Mouse (Mus musculus) hindbrain, embryonic 14.5 days (tissue): ENCODE data around the gene Gucy2e. TPM values are rescaled to one million over a fixed set of nuclear protein-coding genes. Genes with fewer than 3 reads are reported as not detected.

Experiments
- ATAC-seq: fragments of 200-750 bp; cut with Nextera tagmentation; 2 replicates; pipeline ENCODE4 v1.8.0; 2017; ENCODE audit warnings: moderate number of reproducible peaks, mild to moderate bottlenecking, moderate TSS enrichment, moderate library complexity; ENCODE audit not compliant: low FRiP score
- DNase-seq: peaks from one replicate; pipeline ENCODE4 v3.0.0-alpha.2; 2015; ENCODE audit warnings: low spot score
- H3K27ac ChIP-seq: fragments of 300-500 bp; sonication (generic); 2 replicates; pipeline ENCODE4 v1.5.1; 2014; ENCODE audit warnings: mild to moderate bottlenecking, moderate library complexity
- H3K27me3 ChIP-seq: fragments of 300-500 bp; sonication (generic); 2 replicates; pipeline ENCODE4 v1.6.1; 2014; ENCODE audit warnings: mild to moderate bottlenecking, low read length, mixed read lengths; ENCODE audit not compliant: control insufficient read depth, insufficient read depth
- H3K36me3 ChIP-seq: fragments of 300-500 bp; sonication (generic); replicated peaks from 2 replicates; pipeline ENCODE4 v1.6.1; 2014; ENCODE audit not compliant: control insufficient read depth, insufficient read depth
- H3K4me1 ChIP-seq: fragments of 300-500 bp; sonication (generic); replicated peaks from 2 replicates; pipeline ENCODE4 v1.6.1; 2014; ENCODE audit warnings: antibody characterized with exemption, low read length, mixed read lengths; ENCODE audit not compliant: control insufficient read depth, insufficient read depth
- H3K4me2 ChIP-seq: fragments of 300-500 bp; sonication (generic); replicated peaks from 2 replicates; pipeline ENCODE4 v1.6.1; 2014; ENCODE audit warnings: mild to moderate bottlenecking, moderate library complexity
- H3K4me3 ChIP-seq: fragments of 300-500 bp; sonication (generic); replicated peaks from 2 replicates; pipeline ENCODE4 v1.5.1; 2014; ENCODE audit warnings: mild to moderate bottlenecking, low read length
- H3K9ac ChIP-seq: fragments of 300-500 bp; sonication (generic); 2 replicates; pipeline ENCODE4 v1.6.1; 2014
- H3K9me3 ChIP-seq: fragments of 300-500 bp; sonication (generic); 2 replicates; pipeline ENCODE4 v1.6.1; 2016; ENCODE audit warnings: low read length; ENCODE audit not compliant: control insufficient read depth
- WGBS: fragments of 180-500 bp; shearing (Covaris S2); extraction: QIAGEN DNeasy Blood & Tissue Kit; methylation state at CpG from one replicate; pipeline ENCODE4 v1.1.7; 2014; 5-methylcytosine and 5-hydroxymethylcytosine counted together
- polyA plus RNA-seq: library from polyadenylated mRNA; unstranded; fragments of >200 nt; fragmentation: Nextera tagmentation; extraction: Ambion mirVana; gene quantifications from 2 replicates; pipeline ENCODE4 v1.2.1, GENCODE M21; 2014

Gene Gucy2e
- polyA plus RNA-seq, 1 experiment from 2014 or later = 0.29 TPM

GRCm38 (mm10) chr11:69169313-69169712 lies 67.5 kb downstream of the Gucy2e start:
- no peak overlapping the region for H3K4me3 ChIP-seq

More at GRCm38 (mm10) chr11:69169313-69169712, 67.5 kb downstream of the Gucy2e start:
- no peak overlapping the region for H3K27ac ChIP-seq
- ATAC-seq (no peak), DNase-seq (no peak)
- no peaks in the 10 kb centered on the region for H3K9me3 ChIP-seq
- H3K36me3 ChIP-seq = no peaks in the 10 kb centered on the region
- 91% methylated on average over 12 of the region's 12 CpGs for WGBS
- H3K27me3 ChIP-seq = no peaks in the 10 kb centered on the region
- H3K9ac ChIP-seq = no peak overlapping the region
- H3K4me2 ChIP-seq = no peak overlapping the region
- H3K4me1 ChIP-seq = no peaks in the 10 kb centered on the region

Other genes starting within 250 kb of the Gucy2e start
- 12.7 and 15.3 TPM in 2 replicates for gene Pfas, start 228.6 kb downstream of the Gucy2e start, polyA plus RNA-seq
- gene Ctc1, start 221.1 kb downstream of the Gucy2e start, polyA plus RNA-seq = 54.4 and 58.9 TPM in 2 replicates
- 17.0 and 22.0 TPM in 2 replicates for gene Aurkb, start 191.4 kb downstream of the Gucy2e start, polyA plus RNA-seq
- gene Borcs6, start 177.3 kb downstream of the Gucy2e start, polyA plus RNA-seq = 18.6 and 24.3 TPM in 2 replicates
- gene Tmem107, start 166.2 kb downstream of the Gucy2e start, polyA plus RNA-seq = 40.3 and 40.7 TPM in 2 replicates
- gene Vamp2, start 148.5 kb downstream of the Gucy2e start, polyA plus RNA-seq = 324 and 368 TPM in 2 replicates
- gene Per1, start 141.8 kb downstream of the Gucy2e start, polyA plus RNA-seq = 9.6 and 10.1 TPM in 2 replicates
- gene Hes7, start 116.6 kb downstream of the Gucy2e start, polyA plus RNA-seq = 0.43 and 0.52 TPM in 2 replicates
- gene 9130213A22Rik, start 114.4 kb downstream of the Gucy2e start, polyA plus RNA-seq = 0.39 and 0.56 TPM in 2 replicates
- 4.3 and 4.9 TPM in 2 replicates for gene Aloxe3, start 111.1 kb downstream of the Gucy2e start, polyA plus RNA-seq
- gene Alox12b, start 80.0 kb downstream of the Gucy2e start, polyA plus RNA-seq = 0.59 and 0.60 TPM in 2 replicates
- gene Alox8, start 39.2 kb downstream of the Gucy2e start, polyA plus RNA-seq = 0.25 and 0.30 TPM in 2 replicates
- gene Cntrob, start 86.7 kb upstream of the Gucy2e start, polyA plus RNA-seq = 11.0 and 12.3 TPM in 2 replicates
- 176 and 197 TPM in 2 replicates for gene Trappc1, start 86.9 kb upstream of the Gucy2e start, polyA plus RNA-seq
- gene Kcnab3, start 89.2 kb upstream of the Gucy2e start, polyA plus RNA-seq = 4.3 and 4.7 TPM in 2 replicates
- gene Rnf227, start 103.4 kb upstream of the Gucy2e start, polyA plus RNA-seq = 224 and 231 TPM in 2 replicates
- 67.5 and 76.6 TPM in 2 replicates for gene Chd3, start 132.4 kb upstream of the Gucy2e start, polyA plus RNA-seq
- 117 and 130 TPM in 2 replicates for gene Naa38, start 158.5 kb upstream of the Gucy2e start, polyA plus RNA-seq
- gene Cyb5d1, start 158.6 kb upstream of the Gucy2e start, polyA plus RNA-seq = 23.9 and 26.7 TPM in 2 replicates
- gene Tmem88, start 161.2 kb upstream of the Gucy2e start, polyA plus RNA-seq = 5.4 and 7.7 TPM in 2 replicates
- gene Kdm6b, start 176.6 kb upstream of the Gucy2e start, polyA plus RNA-seq = 26.8 and 33.0 TPM in 2 replicates